Mouse (Mus musculus): Measurements from ENCODE around the gene Gast.
"Not testable (repeated sequence)": the region's sequence is repeated elsewhere in the genome, so short reads cannot be mapped to it uniquely, and the experiment has no call there.

Gast gene

DNA sequence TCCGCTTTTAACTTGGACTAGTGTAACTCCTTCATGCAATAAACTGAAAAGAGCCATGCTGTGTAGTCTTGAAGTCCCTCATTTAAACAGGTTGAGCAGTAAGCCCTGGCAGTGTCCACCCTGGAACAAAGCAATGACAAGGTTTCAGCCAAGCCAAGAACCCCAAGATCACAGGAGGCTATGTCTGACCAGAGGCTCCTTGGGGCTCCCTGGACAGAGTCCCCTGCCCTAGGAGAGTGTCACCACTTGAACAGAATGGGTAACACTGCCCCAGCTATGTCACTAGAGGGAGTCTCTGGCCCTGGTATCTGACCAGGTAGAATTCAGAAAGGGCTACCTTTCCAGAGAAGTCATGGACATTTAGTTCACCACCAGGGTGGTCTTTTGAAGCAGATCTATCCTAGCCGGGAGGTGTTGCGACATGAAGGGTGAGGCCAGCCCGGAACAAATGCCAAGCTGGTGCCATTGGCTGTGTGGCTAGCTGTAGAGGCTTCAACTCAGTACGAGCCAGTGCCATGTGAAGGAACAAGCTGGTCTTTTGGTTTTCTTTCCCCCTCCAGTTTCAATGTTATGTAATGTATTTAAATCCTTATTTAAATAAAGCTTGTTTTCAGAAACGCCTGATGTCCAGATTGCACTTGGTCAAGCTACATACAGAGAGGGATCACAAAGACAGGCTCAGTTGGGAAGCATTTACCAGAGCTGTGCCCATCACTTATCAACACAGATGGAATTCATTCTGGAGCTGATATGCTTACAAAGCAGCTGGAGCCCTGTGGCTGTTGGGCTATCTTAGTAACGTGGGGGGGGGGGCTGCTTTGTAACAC is 12.5 kb upstream of the Gast start:
- not testable (repeated sequence) for DNase-seq

DNA sequence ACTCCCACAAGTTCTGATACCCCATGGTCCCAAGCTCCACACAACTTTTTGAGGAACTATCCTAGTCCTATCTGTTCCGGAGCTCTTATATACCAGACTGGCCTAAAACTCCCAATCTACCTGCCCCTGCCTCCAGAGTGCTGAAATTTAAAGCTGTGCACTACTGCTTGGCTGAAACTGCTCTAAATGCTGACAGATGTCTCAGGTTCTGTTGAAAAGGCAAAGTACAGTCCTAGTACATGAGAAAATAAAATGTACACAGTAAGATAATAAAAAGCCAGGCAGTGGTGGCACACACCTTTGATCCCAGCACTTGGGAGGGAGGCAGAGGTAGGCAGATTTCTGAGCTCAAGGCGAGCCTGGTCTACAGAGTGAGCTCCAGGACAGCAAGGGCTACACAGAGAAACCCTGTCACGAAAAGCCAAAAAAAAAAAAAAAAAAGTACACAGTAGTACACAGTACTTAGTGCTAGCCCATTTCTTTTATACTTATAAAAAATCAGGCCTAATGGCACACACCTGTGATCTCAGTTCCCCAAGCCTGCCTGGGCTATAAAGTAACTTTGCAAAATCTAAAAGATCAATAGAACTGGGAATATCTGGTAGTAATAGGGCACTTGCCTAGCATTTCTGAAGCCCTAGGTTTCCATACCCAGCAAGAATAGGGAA is 11.5 kb upstream of the Gast start:
- DNase-seq = no peak

DNA sequence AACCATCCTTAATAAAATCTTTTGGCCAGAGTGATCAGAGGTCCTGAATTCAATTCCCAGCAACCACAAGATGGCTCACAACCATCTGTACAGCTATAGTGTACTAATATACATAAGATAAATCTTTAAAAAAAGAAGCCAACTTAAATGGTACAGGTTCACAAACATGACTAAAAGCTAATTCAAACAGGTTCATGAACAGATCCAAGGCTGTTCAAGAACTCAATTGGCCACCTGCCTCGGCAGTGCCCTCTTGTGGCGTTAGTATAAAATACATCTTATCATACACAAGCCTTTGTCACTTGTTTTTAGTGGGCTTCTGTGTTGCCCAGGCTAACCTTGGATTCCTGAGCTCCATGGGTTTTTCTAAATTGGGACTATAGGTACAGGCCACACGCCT is 10.6 kb upstream of the Gast start:
- DNase-seq = peak in 1 of 2 experiments; percentile 18

GRCm38 (mm10) chr11:100325062-100325629 is 9.1 kb upstream of the Gast start:
- no peak for DNase-seq

DNA sequence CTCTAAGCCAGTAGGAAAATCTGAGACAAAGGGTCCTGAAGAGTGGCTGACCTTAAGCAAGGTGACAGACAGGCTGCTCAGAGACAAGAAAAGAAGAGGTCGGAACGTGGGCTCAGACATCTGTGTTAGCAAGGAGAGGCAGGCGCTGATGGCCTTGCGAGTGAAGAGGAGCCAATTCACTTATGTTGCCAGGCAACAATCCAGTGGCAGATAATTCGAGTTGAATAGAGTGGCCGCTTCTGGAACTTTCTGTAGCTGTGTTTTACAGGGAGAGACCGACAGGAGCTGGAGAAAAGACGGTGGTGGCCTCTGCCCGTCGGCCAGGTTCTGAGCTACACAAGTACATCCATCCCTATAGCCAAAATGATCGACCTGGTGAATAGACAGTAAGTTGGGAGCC is 6.9 kb upstream of the Gast start:
- no peak for DNase-seq

DNA sequence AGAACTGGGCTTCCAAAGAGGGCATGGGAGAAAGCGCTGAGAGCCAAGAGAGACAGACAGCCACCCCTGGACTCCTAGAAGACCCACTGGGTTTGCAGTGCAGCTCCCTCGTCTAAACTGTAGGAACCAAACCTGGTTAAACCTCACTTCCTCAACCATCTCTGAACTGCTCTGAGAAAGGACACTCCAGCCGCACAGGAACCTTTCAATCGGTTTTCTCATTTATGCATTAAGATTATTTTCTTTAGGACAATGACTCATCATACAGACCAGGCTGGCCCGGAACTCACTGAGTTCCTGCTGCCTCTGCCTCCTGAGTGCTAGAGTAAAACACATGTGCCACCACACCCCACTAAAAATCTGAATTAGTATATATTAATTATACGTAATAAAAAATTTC is 6.4 kb upstream of the Gast start:
- DNase-seq = no peak

GRCm38 (mm10) chr11:100330235-100330634 is 4.0 kb upstream of the Gast start:
- no peak for DNase-seq

DNA sequence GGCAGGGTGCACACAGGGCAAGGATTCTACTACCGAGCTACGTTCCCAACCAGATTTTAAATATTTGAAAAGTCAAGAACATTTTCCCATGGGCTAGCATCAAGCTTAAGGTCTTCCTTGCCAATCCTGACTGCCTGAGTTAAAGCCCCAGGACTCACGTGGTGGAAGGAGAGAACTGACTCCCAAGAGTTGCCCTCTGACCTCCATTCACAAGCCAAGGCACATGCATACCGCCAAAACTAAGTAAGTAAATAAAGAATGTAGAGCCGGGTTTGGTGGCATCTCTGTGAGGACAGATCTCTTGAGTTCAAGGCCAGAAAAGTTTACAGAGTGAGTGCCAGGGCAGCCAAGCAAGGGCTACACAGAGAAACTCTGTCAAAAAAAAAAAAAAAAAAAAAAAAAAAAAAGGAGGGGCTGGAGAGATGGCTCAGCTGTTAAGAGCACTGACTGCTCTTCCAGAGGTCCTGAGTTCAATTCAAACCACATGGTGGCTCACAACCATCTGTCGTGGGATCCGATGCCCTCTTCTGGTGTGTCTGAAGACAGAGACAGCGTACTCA is 3.3 kb upstream of the Gast start:
- DNase-seq = not testable (repeated sequence)

GRCm38 (mm10) chr11:100332766-100333515 is 1.3 kb upstream of the Gast start:
- no peak for DNase-seq

DNA sequence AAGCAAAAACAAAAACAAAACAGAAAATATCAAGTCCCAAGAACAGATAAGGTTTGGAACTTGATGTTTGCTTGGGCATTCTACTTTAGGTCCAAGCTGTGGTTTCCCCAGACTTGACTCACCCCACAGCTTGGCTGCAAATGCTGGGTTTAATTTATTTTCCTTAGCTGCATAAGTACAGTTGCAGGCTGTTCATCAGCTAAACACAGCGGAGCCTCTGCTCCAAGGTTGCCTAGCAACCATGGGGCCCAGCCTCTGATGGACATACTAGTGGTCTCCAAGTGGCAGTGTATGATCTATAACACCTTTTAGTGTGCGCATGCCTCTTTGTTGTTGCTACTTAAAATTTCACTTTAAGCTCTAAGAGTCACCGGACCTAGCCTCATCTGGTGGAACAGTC is 1.5 kb downstream of the Gast start:
- DNase-seq = no peak

GRCm38 (mm10) chr11:100344269-100344668 is 10.1 kb downstream of the Gast start:
- no peak for DNase-seq

- no peak for DNase-seq
Observed at GRCm38 (mm10) chr11:100352076-100352857, 18.1 kb downstream of the Gast start.

DNA sequence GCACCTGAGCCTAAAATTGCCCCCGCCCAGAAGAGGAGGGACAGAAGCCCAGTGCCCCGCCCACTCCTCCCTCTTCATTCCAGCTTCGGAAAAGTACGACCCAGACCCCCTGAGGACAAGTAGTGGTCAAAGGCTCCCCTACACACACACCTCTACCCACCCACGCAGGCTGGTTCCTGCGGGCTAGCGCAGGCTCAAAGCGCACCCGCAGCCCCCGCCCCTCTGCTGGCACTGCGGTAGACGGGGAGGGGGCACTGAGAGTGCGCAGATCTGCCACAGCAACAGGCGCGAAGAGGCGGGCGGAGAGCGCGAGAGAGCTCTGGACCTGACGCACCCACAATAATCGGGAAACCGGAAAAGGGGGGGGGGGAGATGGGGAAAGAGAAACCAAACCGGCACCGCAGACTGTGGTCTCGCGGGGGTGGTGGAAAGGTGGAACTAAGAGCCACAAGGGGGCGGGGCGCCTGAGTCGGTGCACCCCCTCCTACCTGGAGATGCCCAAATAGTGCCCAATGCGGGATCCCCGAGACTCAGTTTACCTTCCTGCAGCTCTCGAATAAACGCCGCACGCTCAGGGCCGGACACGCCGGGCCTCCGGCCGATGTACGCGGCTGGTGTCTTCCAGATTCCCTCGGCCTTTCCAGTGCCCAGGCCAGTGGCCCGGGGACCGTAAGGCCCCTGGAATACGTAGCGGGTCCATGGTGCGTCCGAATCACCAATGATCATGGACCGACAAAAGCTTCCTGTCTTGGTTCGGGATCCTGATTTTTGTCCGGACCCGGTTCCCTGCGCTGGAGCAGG is 21.1 kb downstream of the Gast start:
- peak; percentile 47 to 69 for DNase-seq

DNA sequence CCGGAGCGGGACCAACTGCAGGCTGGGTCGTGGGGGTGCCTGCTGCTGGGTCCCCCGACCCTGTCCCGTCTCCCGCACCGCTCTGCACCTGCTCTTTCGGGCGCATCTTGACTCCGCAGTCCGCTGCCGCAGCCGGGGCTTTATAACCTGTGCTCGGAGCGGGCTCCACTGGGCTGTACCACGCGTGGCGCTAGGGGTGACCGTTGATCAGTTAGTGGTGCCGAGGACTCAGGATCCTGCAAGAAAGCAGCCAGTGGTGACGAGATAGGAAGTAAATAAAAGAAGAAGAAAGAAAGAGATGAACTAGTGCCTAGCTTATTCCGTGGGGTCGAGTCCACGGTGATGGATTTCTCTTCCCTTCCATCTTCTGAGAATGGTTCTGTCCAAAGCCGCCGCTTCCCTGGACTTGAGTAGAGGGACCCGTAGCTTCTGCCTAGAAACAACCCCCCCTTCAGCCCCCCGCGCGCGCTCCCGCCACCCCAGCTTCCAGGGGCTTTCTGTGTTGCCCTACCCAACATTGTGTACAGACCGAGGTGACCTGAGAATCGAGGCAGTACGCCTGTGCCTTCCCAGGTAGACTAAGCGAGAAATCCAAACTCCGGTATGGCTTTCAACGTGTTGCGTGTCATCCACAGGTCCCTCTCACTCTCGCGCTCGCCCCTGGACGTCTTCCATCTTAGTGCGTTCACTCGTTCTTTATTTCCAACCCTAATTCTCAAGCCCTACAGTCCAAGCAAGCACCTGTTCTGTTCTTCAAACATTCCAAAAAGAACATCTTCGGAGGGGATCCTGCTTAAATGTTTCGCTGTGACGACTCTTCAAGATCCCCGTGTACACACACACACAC is 22.0 kb downstream of the Gast start, which contains the start of gene Hap1:
TSS of gene Hap1 (minus strand) at position 157 of the 847 bp plus-strand sequence.
- peak; percentile 21 to 40 for DNase-seq

GRCm38 (mm10) chr11:100356819-100357211 is 22.6 kb downstream of the Gast start:
- no peak for DNase-seq

GRCm38 (mm10) chr11:100357408-100357807 is 23.2 kb downstream of the Gast start:
- no peak for DNase-seq

DNA sequence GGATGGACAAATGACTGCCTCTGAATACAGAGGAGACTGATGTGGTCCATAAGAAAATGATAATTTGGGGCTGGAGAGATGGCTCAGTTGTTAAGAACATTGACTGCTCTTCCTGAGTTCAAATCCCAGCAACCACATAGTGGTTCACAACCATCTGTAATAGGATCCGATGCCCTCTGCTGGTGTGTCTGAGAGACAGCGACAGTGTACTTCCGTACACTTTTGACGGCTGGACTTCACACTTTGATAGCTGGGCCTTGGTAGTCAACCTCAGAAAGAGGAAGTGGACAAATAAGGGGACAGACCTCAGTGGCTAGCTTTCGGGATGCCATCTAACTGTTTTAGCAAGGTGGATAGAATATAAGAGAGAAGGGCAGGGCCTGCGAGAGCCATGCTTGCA is 26.0 kb downstream of the Gast start:
- DNase-seq = no peak

DNA sequence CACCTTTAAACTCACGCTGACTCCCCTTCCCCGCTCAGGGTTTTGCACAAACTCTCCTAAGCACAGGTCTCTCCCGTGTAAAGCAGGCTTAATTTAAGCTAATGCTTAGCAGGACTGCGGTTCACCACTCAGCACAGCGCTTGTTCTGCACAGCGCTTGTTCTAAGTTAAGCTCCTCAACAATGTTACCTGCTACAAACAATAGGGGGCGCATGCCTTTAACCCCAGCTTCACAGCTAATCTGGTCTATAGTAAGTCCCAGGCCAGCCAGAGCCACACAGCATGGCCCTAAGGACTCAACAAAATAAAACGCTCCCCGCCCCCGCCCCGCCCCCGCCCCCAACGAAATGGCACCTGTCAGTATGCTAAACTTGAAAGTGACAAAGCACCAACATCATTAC is 26.9 kb downstream of the Gast start:
- not testable (repeated sequence) for DNase-seq

DNA sequence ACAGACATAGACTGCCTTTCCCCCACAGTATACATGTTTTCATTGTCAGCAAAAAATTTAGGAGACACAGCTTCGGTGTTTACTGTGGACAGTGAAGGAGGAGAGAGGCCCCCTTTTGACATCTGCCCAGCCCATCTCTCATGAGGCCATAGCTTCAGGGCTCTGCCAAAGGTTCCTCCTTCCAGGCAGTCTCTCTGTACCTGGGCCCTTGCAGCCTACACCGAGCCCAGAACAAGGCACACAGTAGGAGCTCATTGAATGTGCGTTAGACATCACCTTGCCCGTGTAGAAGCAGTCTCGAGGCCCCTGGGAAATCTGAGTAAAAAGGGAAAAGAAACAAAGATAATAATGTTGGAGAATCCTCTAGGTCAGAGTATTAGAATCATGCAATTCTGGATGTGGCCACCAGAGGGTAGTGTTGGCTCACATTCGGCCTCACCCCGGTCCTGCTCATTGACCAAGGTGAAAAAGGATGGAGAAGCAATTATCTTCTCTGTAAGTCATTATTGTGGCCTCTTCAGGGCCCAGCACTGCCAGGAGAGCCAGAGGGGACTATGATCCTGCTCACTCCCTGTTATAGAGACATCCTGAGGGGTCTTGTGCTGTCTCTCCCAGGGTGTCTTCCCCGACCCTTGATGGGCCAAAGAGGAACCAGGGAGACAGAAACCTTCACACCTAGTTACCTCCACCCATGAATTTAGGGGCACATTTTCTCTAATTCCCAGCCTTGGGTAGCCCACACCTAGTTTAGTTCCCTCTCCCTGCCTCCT is 28.2 kb downstream of the Gast start:
- peak in 1 of 2 experiments; percentile 47 for DNase-seq
